Mouse (Mus musculus): ENCODE measurements at regions not wholly inside any gene's neighbourhood (a gene's known extent, or its start where the extent isn't known, plus 50 kb on each side); places are given as distances from the start of the nearest gene placed in this dataset.

- TF ChIP-seq CTCF (IDR thresholded peaks at IDR 0.05; ENCODE audit: low read depth), result no peak
- no peak for TF ChIP-seq EP300 (IDR thresholded peaks at IDR 0.05; ENCODE audit: low read depth)
Measured at GRCm38 (mm10) chr17:50397324-50397723, 103.9 kb upstream of the Dazl start.
